Comparison of ENCODE assay signal across 8 mouse cellular contexts in genomic region chr11:90390817-90391173, GRCm38 (mm10). TPM values are rescaled to one million over a fixed set of nuclear protein-coding genes. Genes with fewer than 3 reads are reported as not detected.
DNase-seq lines count a peak whose midpoint lies in the region; ATAC-seq lines count a peak whose summit lies in the region.

TSS of gene Hlf (minus strand) at chr11:90390895.

- H3K9ac ChIP-seq in hindbrain, embryonic 15.5 days, result peak within 1 kb of the TSS; percentile 56

- peak; percentile 97 for ATAC-seq in hindbrain, embryonic 15.5 days (ENCODE audit: low FRiP score, low read depth)

- peaks cover 27% of the 10 kb centered on the region for H3K4me1 ChIP-seq in hindbrain, embryonic 15.5 days (replicated peaks)

- WGBS in hindbrain, embryonic 15.5 days, result under 1% methylated on average over 40 of the region's 40 CpGs

- H3K9me3 ChIP-seq in hindbrain, embryonic 15.5 days, result no peaks in the 10 kb centered on the region

- peak within 1 kb of the TSS; percentile 34; the same call in 1 of the 2 replicates for H3K27ac ChIP-seq in hindbrain, embryonic 15.5 days (replicated peaks)

- H3K27me3 ChIP-seq in hindbrain, embryonic 15.5 days, result peaks cover 15% of the 10 kb centered on the region

- H3K4me3 ChIP-seq in hindbrain, embryonic 15.5 days, result peak within 1 kb of the TSS; percentile 68

- no peaks in the 10 kb centered on the region for H3K36me3 ChIP-seq in hindbrain, embryonic 15.5 days

- peak; percentile 84 for DNase-seq in T-cell, adult 2 months (ENCODE audit: low spot score)
- DNase-seq in cerebellum, postnatal 36 days, result peak; percentile 90 to 95
- peak; percentile 87 for DNase-seq in gastrocnemius, adult 18-20 months (ENCODE audit: low spot score)
- peak; percentile 91 to 92 for DNase-seq in layer of hippocampus, postnatal 36 days
- peak; percentile 87 for DNase-seq in lung, postnatal 25 days (ENCODE audit: low spot score)
- peak; percentile 91 for DNase-seq in retina, adult 2 months (ENCODE audit: low read depth, low spot score)
- DNase-seq in thymus, postnatal 25 days, result peak; percentile 86

- peak within 1 kb of the TSS; percentile 100 for H3K4me2 ChIP-seq in hindbrain, embryonic 15.5 days

RNA-seq across cellular contexts. Expression of gene Hlf, which starts in this region (rescaled TPM):
- 1 to 10 TPM; 6.6 to 8.0 TPM for total RNA-seq in gastrocnemius, adult 18-20 months (2021)
- polyA plus RNA-seq in hindbrain, embryonic 15.5 days (2015; fragmentation: Nextera tagmentation; extraction: Ambion mirVana), result 5.2 and 6.3 TPM in 2 replicates
- 10 to 100 TPM; 81.2 to 96.8 TPM for total RNA-seq in layer of hippocampus, postnatal 36 days (2021)

Comparison
In these comparisons a context has a peak if more than half of its experiments do, and no peak if none do; other contexts are left out.
1. Peak in every context shown above with its lines: DNase-seq, ATAC-seq, H3K4me3 ChIP-seq and H3K27ac ChIP-seq.
2. RNA of gene Hlf (total RNA-seq): 81.2 to 96.8 TPM in layer of hippocampus, postnatal 36 days; 6.6 to 8.0 TPM in gastrocnemius, adult 18-20 months; every median in the first group is over 4 times any median in the second.